Mouse (Mus musculus): Measurements from ENCODE around the gene Slc18a2. TPM values are rescaled to one million over a fixed set of nuclear protein-coding genes. Genes with fewer than 3 reads are reported as not detected.

Slc18a2 gene
- 0.18 TPM for total RNA-seq (2023)

GRCm38 (mm10) chr19:59260718-59261442 is at the start of gene Slc18a2:
TSS of gene Slc18a2 (plus strand) at chr19:59260896.

GRCm38 (mm10) chr19:59218991-59219390 is 41.7 kb upstream of the Slc18a2 start, which contains the start of gene Kcnk18:
TSS of gene Kcnk18 (plus strand) at chr19:59219214.

GRCm38 (mm10) chr19:59321990-59322389 is 61.3 kb downstream of the Slc18a2 start, which contains the start of gene Rps12-ps3:
TSS of gene Rps12-ps3 (plus strand) at chr19:59322290.

Other genes with a start within 250 kb of the Slc18a2 start
- gene Shtn1, start 184.8 kb upstream of the Slc18a2 start, total RNA-seq (2023), result 0.49 TPM
- not detected for gene Vax1, start 90.8 kb upstream of the Slc18a2 start, total RNA-seq (2023)
- gene Kcnk18, start 41.7 kb upstream of the Slc18a2 start, total RNA-seq (2023), result not detected
- 1,554 TPM for gene Rps12-ps3, start 61.4 kb downstream of the Slc18a2 start, total RNA-seq (2023)
- 40.9 TPM for gene Pdzd8, start 84.9 kb downstream of the Slc18a2 start, total RNA-seq (2023)
- gene Emx2, start 197.5 kb downstream of the Slc18a2 start, total RNA-seq (2023), result not detected

Measured in CD8-positive naive resting alpha-beta T cell, adult 57 days (primary cell).